Mouse (Mus musculus) spleen, postnatal 10 days (tissue): ENCODE measurements around the gene Fbxl8.

ENCODE experiments used
- DNase-seq, 2 experiments: peaks; one replicate each; pipeline ENCODE4 v3.0.0; 2021 to 2022; ENCODE audit warnings: low spot score in 2 of 2

The Fbxl8 gene

GRCm38 (mm10) chr8:105257318-105258114 lies 6.9 kb upstream of the Fbxl8 start:
- no peak for DNase-seq

GRCm38 (mm10) chr8:105258911-105259720 lies 5.3 kb upstream of the Fbxl8 start:
- DNase-seq = no peak

GRCm38 (mm10) chr8:105259721-105260320 lies 4.6 kb upstream of the Fbxl8 start:
- peak; percentile 80 to 88 for DNase-seq

GRCm38 (mm10) chr8:105260371-105261099 lies 3.9 kb upstream of the Fbxl8 start:
- no peak for DNase-seq

GRCm38 (mm10) chr8:105261326-105261980 lies 3.0 kb upstream of the Fbxl8 start:
- DNase-seq = no peak

GRCm38 (mm10) chr8:105263244-105263912 lies 1.1 kb upstream of the Fbxl8 start:
- DNase-seq = no peak

- peak in 1 of 2 experiments; percentile 52 for DNase-seq
Measured at GRCm38 (mm10) chr8:105265128-105265527, 680 bp downstream of the Fbxl8 start.

GRCm38 (mm10) chr8:105266775-105267174 lies 2.3 kb downstream of the Fbxl8 start:
- DNase-seq = peak in 1 of 2 experiments; percentile 56

GRCm38 (mm10) chr8:105268342-105269074 lies 4.1 kb downstream of the Fbxl8 start:
- DNase-seq = peak in 1 of 2 experiments; percentile 24

GRCm38 (mm10) chr8:105269075-105269458 lies 4.6 kb downstream of the Fbxl8 start:
- DNase-seq = no peak

- DNase-seq = peak in 1 of 2 experiments; percentile 40
Measured at GRCm38 (mm10) chr8:105269461-105269947, 5.1 kb downstream of the Fbxl8 start, which contains the start of gene Hsf4. Gene Hsf4, plus strand, starts transcription at chr8:105269801.

GRCm38 (mm10) chr8:105270101-105270915 lies 5.9 kb downstream of the Fbxl8 start:
- DNase-seq = no peak

GRCm38 (mm10) chr8:105270916-105271186 lies 6.4 kb downstream of the Fbxl8 start:
- no peak for DNase-seq

GRCm38 (mm10) chr8:105275387-105275786 lies 10.9 kb downstream of the Fbxl8 start:
- no peak for DNase-seq

- DNase-seq = no peak
Measured at GRCm38 (mm10) chr8:105275840-105276239, 11.4 kb downstream of the Fbxl8 start, which contains the start of gene Nol3. Gene Nol3, plus strand, starts transcription at chr8:105276140.

- DNase-seq = peak in 1 of 2 experiments; percentile 50
Measured at GRCm38 (mm10) chr8:105276292-105277120, 12.1 kb downstream of the Fbxl8 start.

- DNase-seq = peak in 1 of 2 experiments; percentile 67
Measured at GRCm38 (mm10) chr8:105278911-105279334, 14.5 kb downstream of the Fbxl8 start.

GRCm38 (mm10) chr8:105280567-105280966 lies 16.1 kb downstream of the Fbxl8 start:
- DNase-seq = no peak
